Mouse (Mus musculus) hindbrain, postnatal 0 days (tissue): ENCODE data around the gene Cadm3. TPM values are rescaled to one million over a fixed set of nuclear protein-coding genes. Genes with fewer than 3 reads are reported as not detected.

ENCODE experiments used
- ATAC-seq: fragments of 200-750 bp; cut with Nextera tagmentation; 2 replicates; pipeline ENCODE4 v1.8.0; 2017; ENCODE audit warnings: mild to moderate bottlenecking, moderate TSS enrichment, moderate library complexity
- DNase-seq: peaks from one replicate; pipeline ENCODE4 v3.0.0-alpha.2; 2015; ENCODE audit warnings: low spot score
- H3K27ac ChIP-seq: fragments of 300-500 bp; sonication (generic); 2 replicates; pipeline ENCODE4 v1.5.1; 2014; ENCODE audit warnings: mild to moderate bottlenecking
- H3K27me3 ChIP-seq: fragments of 300-500 bp; sonication (generic); 2 replicates; pipeline ENCODE4 v1.6.1; 2014; ENCODE audit warnings: low read length, mixed read lengths; ENCODE audit not compliant: insufficient read depth
- H3K36me3 ChIP-seq: fragments of 300-500 bp; sonication (generic); 2 replicates; pipeline ENCODE4 v1.6.1; 2014; ENCODE audit warnings: low read length, mixed read lengths; ENCODE audit not compliant: insufficient read depth
- H3K4me1 ChIP-seq: fragments of 300-500 bp; sonication (generic); 2 replicates; pipeline ENCODE4 v1.6.1; 2014; ENCODE audit warnings: antibody characterized with exemption, low read length, mixed read lengths; ENCODE audit not compliant: insufficient read depth
- H3K4me2 ChIP-seq: fragments of 300-500 bp; sonication (generic); 2 replicates; pipeline ENCODE4 v1.6.1; 2014; ENCODE audit warnings: low read depth, mild to moderate bottlenecking, low read length, moderate library complexity, mixed read lengths
- H3K4me3 ChIP-seq: fragments of 300-500 bp; sonication (generic); 2 replicates; pipeline ENCODE4 v1.5.1; 2014; ENCODE audit warnings: low read length
- H3K9ac ChIP-seq: fragments of 300-500 bp; sonication (generic); replicated peaks from 2 replicates; pipeline ENCODE4 v1.6.1; 2014; ENCODE audit warnings: mild to moderate bottlenecking, low read length, moderate library complexity, mixed read lengths
- H3K9me3 ChIP-seq: fragments of 300-500 bp; sonication (generic); 2 replicates; pipeline ENCODE4 v1.6.1; 2016; ENCODE audit warnings: low read length, mixed read lengths
- CTCF ChIP-seq: IDR thresholded peaks from 2 replicates; pipeline ENCODE4 v1.5.1; 2016; ENCODE audit warnings: antibody characterized with exemption, control low read depth, low read depth
- WGBS: fragments of 180-500 bp; shearing (Covaris S2); extraction: QIAGEN DNeasy Blood & Tissue Kit; methylation state at CpG from one replicate; pipeline ENCODE4 v1.1.7; 2014; 5-methylcytosine and 5-hydroxymethylcytosine counted together
- polyA plus RNA-seq: library from polyadenylated mRNA; unstranded; fragments of >200 nt; fragmentation: Nextera tagmentation; extraction: Ambion mirVana; gene quantifications from 2 replicates; pipeline ENCODE4 v1.2.1, GENCODE M21; 2015
- total RNA-seq: library from RNA; depleted of rRNA; stranded (reverse); fragments of >200 nt; gene quantifications from 2 replicates; pipeline ENCODE4 v1.2.3, GENCODE M21; 2014; rRNA removed

The Cadm3 gene
- total RNA-seq (533 and 565 TPM in 2 replicates), polyA plus RNA-seq (52.5 and 53.1 TPM in 2 replicates)

DNA sequence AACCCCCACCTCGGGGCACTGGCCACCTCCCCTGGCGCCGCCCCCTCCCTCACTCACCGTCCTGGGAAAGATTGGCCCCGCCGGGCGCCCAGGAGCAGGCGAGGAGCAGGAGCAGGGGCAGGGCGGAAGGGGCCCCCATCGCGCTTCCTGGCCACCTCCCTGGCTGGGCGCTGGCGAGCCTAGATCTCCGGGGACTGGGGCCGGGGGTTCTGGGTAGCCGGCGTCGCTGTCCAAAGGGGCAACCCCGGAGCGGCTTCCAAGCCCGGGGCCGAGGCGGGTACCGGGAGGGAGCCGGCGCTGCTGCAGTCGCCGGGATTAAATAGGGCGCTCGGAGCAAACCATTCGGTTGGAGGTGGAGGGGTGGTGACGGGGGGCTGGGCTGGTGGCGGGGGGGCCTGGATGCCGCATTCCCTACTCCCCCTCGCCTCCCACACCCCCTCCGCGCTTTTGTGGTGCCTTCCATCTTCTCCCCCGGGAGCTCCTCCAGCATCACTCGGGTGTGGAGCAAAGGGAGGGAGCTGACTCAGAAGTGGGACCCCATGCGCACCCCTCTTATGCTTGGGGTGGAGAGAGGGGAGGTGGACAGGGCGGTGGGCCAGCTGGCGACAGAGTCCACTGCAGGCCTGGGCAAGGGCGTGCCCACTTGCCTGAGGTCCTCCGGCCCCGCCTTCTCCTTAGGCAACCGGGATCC lies at the start of gene Cadm3:
Gene Cadm3, minus strand, starts transcription at position 340 of the 691 bp plus-strand sequence.
- Histone ChIP-seq H3K4me1 (peaks cover 23% of the 10 kb centered on the region), H3K9ac (peak within 1 kb of the TSS; percentile 75), H3K4me3 (peak within 1 kb of the TSS; percentile 59), H3K27me3 (no peaks in the 10 kb centered on the region), H3K9me3 (no peaks in the 10 kb centered on the region), H3K36me3 (no peaks in the 10 kb centered on the region), H3K4me2 (peak within 1 kb of the TSS; percentile 67), H3K27ac (peak within 1 kb of the TSS; percentile 86)
- TF ChIP-seq CTCF = no peak
- WGBS = 2% methylated on average over 40 of the region's 46 CpGs
- DNase-seq (peak; percentile 87), ATAC-seq (peak; percentile 88)

DNA sequence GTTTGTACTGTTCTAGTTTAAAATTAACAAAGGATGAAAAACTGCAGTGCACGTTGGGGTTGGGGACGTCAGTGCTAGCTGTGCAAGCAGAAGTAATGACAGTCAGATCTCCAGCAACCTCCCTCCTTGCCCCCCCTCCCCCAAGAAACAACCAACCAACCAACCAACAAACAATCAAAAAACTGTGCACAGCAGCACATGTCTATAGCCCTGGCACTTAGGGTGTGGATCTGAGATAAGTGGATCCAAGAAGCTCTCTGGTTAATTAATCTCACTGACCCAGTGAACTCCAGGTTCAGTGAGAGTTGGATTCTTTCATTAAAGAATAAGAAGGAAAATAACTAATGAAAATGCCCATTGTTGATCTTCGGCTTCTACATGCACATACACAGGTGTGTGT lies 47.1 kb upstream of the Cadm3 start:
- no peak for ATAC-seq
- no peaks in the 10 kb centered on the region for H3K4me1 ChIP-seq
- 73% methylated on average over 3 of the region's 3 CpGs for WGBS
- H3K9ac ChIP-seq = no peak overlapping the region
- TF ChIP-seq CTCF = no peak
- no peak for DNase-seq
- no peak overlapping the region for H3K4me2 ChIP-seq
- H3K9me3 ChIP-seq = no peaks in the 10 kb centered on the region
- H3K27ac ChIP-seq = no peak overlapping the region
- no peak overlapping the region for H3K4me3 ChIP-seq
- H3K36me3 ChIP-seq = no peaks in the 10 kb centered on the region
- no peaks in the 10 kb centered on the region for H3K27me3 ChIP-seq

DNA sequence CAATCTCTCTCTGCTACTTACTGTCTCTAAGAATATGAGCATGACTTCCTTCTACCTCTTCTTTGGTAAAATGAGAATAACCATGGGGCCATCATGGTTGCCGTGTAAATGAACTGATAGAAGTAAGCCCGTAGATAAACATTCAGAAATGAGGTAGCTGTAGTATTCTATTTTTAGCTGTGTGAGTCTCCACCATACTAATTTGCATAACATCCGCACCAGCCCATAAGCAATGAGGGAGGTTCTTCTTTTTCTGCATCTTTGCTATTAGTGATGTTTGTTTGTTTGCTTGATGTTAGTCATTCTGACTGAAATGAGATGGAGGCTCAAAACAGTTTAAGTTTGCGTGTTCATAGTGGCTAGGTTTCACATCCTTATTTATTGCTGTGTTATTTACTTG lies 44.4 kb upstream of the Cadm3 start:
- Histone ChIP-seq H3K27ac (no peak overlapping the region), H3K27me3 (no peaks in the 10 kb centered on the region), H3K4me1 (no peaks in the 10 kb centered on the region), H3K36me3 (no peaks in the 10 kb centered on the region), H3K4me3 (no peak overlapping the region), H3K4me2 (no peak overlapping the region), H3K9me3 (no peaks in the 10 kb centered on the region), H3K9ac (no peak overlapping the region)
- ATAC-seq = no peak
- WGBS = 92% methylated on average over 4 of the region's 4 CpGs
- no peak for TF ChIP-seq CTCF
- no peak for DNase-seq

DNA sequence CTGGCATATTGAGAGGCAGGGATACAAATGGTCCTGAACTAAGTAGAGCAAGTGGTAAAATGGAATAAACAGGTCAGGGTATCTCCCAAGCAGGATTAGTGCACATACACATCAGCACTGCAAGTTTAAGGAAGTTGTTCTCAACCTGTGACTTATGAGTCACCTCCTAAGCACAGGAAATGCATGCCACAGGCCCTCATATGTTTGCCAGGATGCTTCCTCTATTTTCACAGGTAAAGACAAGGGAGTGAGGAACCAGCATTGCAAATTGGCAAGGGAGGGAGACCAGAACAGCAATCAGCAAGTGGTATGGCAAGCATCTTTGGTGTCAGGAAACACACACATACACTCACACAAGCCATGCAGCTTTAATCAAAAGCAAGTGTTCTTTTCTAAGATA lies 41.6 kb upstream of the Cadm3 start:
- no peak overlapping the region for H3K27ac ChIP-seq
- no peaks in the 10 kb centered on the region for H3K9me3 ChIP-seq
- no peak overlapping the region for H3K4me3 ChIP-seq
- no peaks in the 10 kb centered on the region for H3K36me3 ChIP-seq
- no peak for DNase-seq
- H3K27me3 ChIP-seq = no peaks in the 10 kb centered on the region
- no peaks in the 10 kb centered on the region for H3K4me1 ChIP-seq
- H3K9ac ChIP-seq = no peak overlapping the region
- ATAC-seq = no peak
- TF ChIP-seq CTCF = no peak
- H3K4me2 ChIP-seq = no peak overlapping the region

DNA sequence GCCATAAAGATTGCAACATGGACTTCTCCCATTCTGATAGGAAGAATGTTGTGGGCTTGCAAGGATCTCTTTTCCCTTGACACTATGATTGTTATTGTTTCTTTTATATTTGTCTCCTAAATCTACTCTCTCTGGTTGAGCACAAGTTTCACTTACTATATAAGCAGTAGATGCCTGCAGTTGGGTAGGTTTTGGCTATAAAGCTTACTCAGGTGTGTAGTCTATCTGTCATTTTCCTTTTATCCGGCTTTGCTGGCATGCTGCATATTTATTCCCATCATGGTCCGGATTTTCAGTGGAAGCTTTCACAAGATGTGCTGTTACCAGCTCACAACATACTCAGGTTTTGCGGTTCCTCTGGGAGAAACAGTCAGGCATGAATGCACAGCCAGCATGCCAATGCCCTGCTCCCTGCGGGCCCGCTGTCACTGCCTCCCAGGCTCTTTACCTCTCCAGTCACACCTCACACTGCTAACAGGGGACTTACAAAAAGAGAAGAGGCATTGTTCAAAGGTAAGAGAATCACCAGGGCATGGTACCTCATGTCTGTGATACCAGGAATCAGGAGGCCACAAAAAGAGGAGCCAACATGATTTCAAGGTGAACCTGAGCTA lies 37.3 kb upstream of the Cadm3 start:
- ATAC-seq (0 out of 2 replicates have a peak, but pooled peaks have one; percentile 66), DNase-seq (peak; percentile 17)
- no peaks in the 10 kb centered on the region for H3K27me3 ChIP-seq
- no peaks in the 10 kb centered on the region for H3K9me3 ChIP-seq
- H3K4me3 ChIP-seq = no peak overlapping the region
- no peak overlapping the region for H3K4me2 ChIP-seq
- no peak for TF ChIP-seq CTCF
- no peaks in the 10 kb centered on the region for H3K36me3 ChIP-seq
- WGBS = 70% methylated on average over 5 of the region's 5 CpGs
- no peak overlapping the region for H3K9ac ChIP-seq
- H3K27ac ChIP-seq = peak overlapping the region; percentile 36; the same call in 1 of the 2 replicates
- no peaks in the 10 kb centered on the region for H3K4me1 ChIP-seq

DNA sequence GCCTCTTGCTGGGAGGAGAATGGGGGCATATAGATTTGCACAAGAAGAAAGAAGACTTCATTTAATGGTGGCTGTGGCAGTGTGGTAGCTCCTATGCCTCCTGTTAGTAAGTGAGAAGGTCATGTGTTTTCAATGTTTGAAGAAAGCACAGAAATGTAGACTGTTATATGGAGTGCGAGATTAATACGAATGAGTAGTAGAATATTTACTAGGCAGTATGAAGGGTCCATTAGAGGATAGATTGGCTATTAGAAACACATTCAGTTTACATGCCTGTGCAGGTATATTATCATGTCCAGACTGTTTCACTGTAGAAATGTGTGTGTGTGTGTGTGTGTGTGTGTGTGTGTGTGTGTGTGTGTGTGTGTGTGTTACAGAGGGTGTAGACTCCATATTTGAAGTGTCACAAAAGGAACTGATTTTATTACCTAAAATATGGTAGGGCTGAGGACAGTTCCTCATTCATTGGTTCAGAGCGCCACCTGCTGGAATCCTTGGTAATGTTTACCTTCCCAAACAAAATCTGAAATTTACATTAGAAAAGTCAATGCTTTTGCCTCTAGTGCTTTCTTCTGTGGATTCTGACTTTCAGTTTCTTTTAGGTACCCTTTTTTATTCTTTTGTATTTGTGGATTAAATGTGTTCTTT lies 31.0 kb upstream of the Cadm3 start:
- Histone ChIP-seq H3K27me3 (no peaks in the 10 kb centered on the region), H3K36me3 (no peaks in the 10 kb centered on the region), H3K9me3 (no peaks in the 10 kb centered on the region), H3K4me3 (no peak overlapping the region), H3K4me1 (no peaks in the 10 kb centered on the region), H3K4me2 (no peak overlapping the region), H3K9ac (no peak overlapping the region), H3K27ac (no peak overlapping the region)
- DNase-seq = peak; percentile 91
- TF ChIP-seq CTCF = peak; percentile 83
- WGBS = 38% methylated on average over 3 of the region's 3 CpGs
- ATAC-seq = peak; percentile 85
